Comparison of ENCODE assay signal across 14 mouse cellular contexts in genomic region chr9:32556313-32556712, GRCm38 (mm10). TPM values are rescaled to one million over a fixed set of nuclear protein-coding genes. Genes with fewer than 3 reads are reported as not detected.
A peak's percentile ranks its signal among the peaks of the same experiment; 100 is the strongest.
DNase-seq lines count a peak whose midpoint lies in the region; ATAC-seq and TF ChIP-seq lines count a peak whose summit lies in the region.
"Had no signal": no experiment of that assay in that cellular context is flagged by ENCODE, and none has a peak within 500 bp of the region (broad histone marks: within the 10 kb centered on the region; RNA-seq: fewer than 3 reads in every experiment).

No protein-coding gene starts in this region.

- intact Hi-C loops in heart, adult 2 months (cut with DNase I): no loop called here

- no peak overlapping the region for H3K9ac ChIP-seq in heart, embryonic 11.5 days (ENCODE audit: low read depth, low read length)
- no peak overlapping the region for H3K9ac ChIP-seq in heart, adult 2 months (ENCODE audit: low read depth, low read length)
- no peak overlapping the region for H3K9ac ChIP-seq in lung, embryonic 15.5 days
- no peak overlapping the region for H3K9ac ChIP-seq in stomach, postnatal 0 days (ENCODE audit: low read length)
- H3K9ac ChIP-seq: hindbrain, embryonic 15.5 days had no signal

- no peak for TF ChIP-seq POLR2A in heart, adult 2 months (IDR thresholded peaks at IDR 0.05; ENCODE audit: insufficient read depth, low read depth, low read length)

- DNase-seq in heart, adult 2 months: no peak
- peak; percentile 32 for DNase-seq in thymus, postnatal 14 days
- no peak for DNase-seq in thymus, postnatal 10 days (ENCODE audit: low spot score in 2 of 2)
- DNase-seq in stomach, postnatal 0 days (ENCODE audit: low spot score): no peak
- DNase-seq in right cerebral cortex, adult 2 months (ENCODE audit: low spot score in 2 of 2): no peak
- DNase-seq: B cell, adult 2 months; cerebellum, adult 11 months; kidney, adult 8-10 months had no signal

- 0 out of 2 replicates have a peak, but pooled peaks cover 3% of the 10 kb centered on the region for H3K27me3 ChIP-seq in heart, embryonic 11.5 days (ENCODE audit: control insufficient read depth, insufficient read depth, low read length)
- 0 out of 2 replicates have a peak, but pooled peaks cover 1% of the 10 kb centered on the region for H3K27me3 ChIP-seq in heart, adult 2 months (ENCODE audit: control insufficient read depth, insufficient read depth, low read length)
- H3K27me3 ChIP-seq in lung, embryonic 15.5 days: no peaks in the 10 kb centered on the region
- H3K27me3 ChIP-seq in stomach, postnatal 0 days (ENCODE audit: control insufficient read depth, insufficient read depth, low read length): no peaks in the 10 kb centered on the region
- H3K27me3 ChIP-seq: hindbrain, embryonic 15.5 days had no signal

- H3K36me3 ChIP-seq in heart, embryonic 11.5 days (ENCODE audit: control insufficient read depth, insufficient read depth, low read length): no peaks in the 10 kb centered on the region
- no peaks in the 10 kb centered on the region for H3K36me3 ChIP-seq in heart, adult 2 months (ENCODE audit: control insufficient read depth, insufficient read depth, low read length)
- no peaks in the 10 kb centered on the region for H3K36me3 ChIP-seq in lung, embryonic 15.5 days
- no peaks in the 10 kb centered on the region for H3K36me3 ChIP-seq in stomach, postnatal 0 days (ENCODE audit: control insufficient read depth, insufficient read depth, low read length)
- H3K36me3 ChIP-seq: hindbrain, embryonic 15.5 days had no signal

- no peak for TF ChIP-seq CTCF in heart, adult 2 months (IDR thresholded peaks at IDR 0.05)
- TF ChIP-seq CTCF in stomach, postnatal 0 days (IDR thresholded peaks at IDR 0.05; ENCODE audit: low read depth): no peak

- H3K9me3 ChIP-seq in heart, embryonic 11.5 days (replicated peaks; ENCODE audit: control insufficient read depth, low read length): no peaks in the 10 kb centered on the region
- no peaks in the 10 kb centered on the region for H3K9me3 ChIP-seq in lung, embryonic 15.5 days
- no peaks in the 10 kb centered on the region for H3K9me3 ChIP-seq in stomach, postnatal 0 days (ENCODE audit: control insufficient read depth, low read length)
- H3K9me3 ChIP-seq: hindbrain, embryonic 15.5 days had no signal

- ATAC-seq in heart, embryonic 11.5 days (replicated peaks; ENCODE audit: insufficient number of reproducible peaks, low FRiP score, low TSS enrichment): 0 out of 2 replicates have a peak, but pooled peaks have one; percentile 49
- peak; percentile 44 for ATAC-seq in lung, embryonic 15.5 days (ENCODE audit: borderline replicate concordance, extremely low read depth, low FRiP score, low TSS enrichment)
- peak; percentile 42 for ATAC-seq in megakaryocyte-erythroid progenitor cell, adult 5-6 weeks (replicated peaks; ENCODE audit: low FRiP score, low TSS enrichment, poor library complexity, severe bottlenecking)
- ATAC-seq in stomach, postnatal 0 days (ENCODE audit: low FRiP score, low TSS enrichment): no peak

- H3K4me2 ChIP-seq in heart, embryonic 11.5 days: no peak overlapping the region
- H3K4me2 ChIP-seq in lung, embryonic 15.5 days: no peak overlapping the region
- no peak overlapping the region for H3K4me2 ChIP-seq in stomach, postnatal 0 days (replicated peaks; ENCODE audit: low read depth)
- H3K4me2 ChIP-seq: hindbrain, embryonic 15.5 days had no signal

- 0 out of 2 replicates have a peak, but pooled peaks cover 2% of the 10 kb centered on the region for H3K4me1 ChIP-seq in heart, embryonic 11.5 days (ENCODE audit: control insufficient read depth, insufficient read depth, low read length)
- no peaks in the 10 kb centered on the region; the same call in 1 of the 2 replicates for H3K4me1 ChIP-seq in heart, adult 2 months (ENCODE audit: control insufficient read depth, insufficient read depth, low read length)
- H3K4me1 ChIP-seq in lung, embryonic 15.5 days: peaks cover 18% of the 10 kb centered on the region
- no peaks in the 10 kb centered on the region for H3K4me1 ChIP-seq in stomach, postnatal 0 days (replicated peaks; ENCODE audit: control insufficient read depth, insufficient read depth)
- H3K4me1 ChIP-seq: hindbrain, embryonic 15.5 days had no signal

- H3K4me3 ChIP-seq in heart, embryonic 11.5 days (ENCODE audit: low read depth, low read length): no peak overlapping the region
- no peak overlapping the region for H3K4me3 ChIP-seq in heart, adult 2 months
- H3K4me3 ChIP-seq in lung, embryonic 15.5 days: no peak overlapping the region
- H3K4me3 ChIP-seq in stomach, postnatal 0 days (ENCODE audit: low read depth, low read length): no peak overlapping the region
- H3K4me3 ChIP-seq: erythroblast, embryonic 14.5 days; hindbrain, embryonic 15.5 days had no signal

- no peaks in the 10 kb centered on the region for H3K79me2 ChIP-seq in heart, adult 2 months (replicated peaks; ENCODE audit: control insufficient read depth, insufficient read depth, low read length)

- TF ChIP-seq EP300 in heart, adult 2 months (IDR thresholded peaks at IDR 0.05; ENCODE audit: insufficient read depth, low read depth, low read length): no peak
- TF ChIP-seq EP300 in stomach, postnatal 0 days (optimal IDR thresholded peaks at IDR 0.05): no peak

- H3K27ac ChIP-seq in heart, embryonic 11.5 days (ENCODE audit: low read depth, low read length): no peak overlapping the region
- H3K27ac ChIP-seq in heart, adult 2 months: no peak overlapping the region
- H3K27ac ChIP-seq in lung, embryonic 15.5 days: peak overlapping the region; percentile 71
- no peak overlapping the region for H3K27ac ChIP-seq in stomach, postnatal 0 days (replicated peaks)
- H3K27ac ChIP-seq: hindbrain, embryonic 15.5 days; macrophage had no signal

- 42% methylated on average over 7 of the region's 7 CpGs for WGBS in heart, embryonic 11.5 days (ENCODE audit: insufficient replicate concordance)
- WGBS in heart, adult 2 months: 60% methylated on average over 7 of the region's 7 CpGs
- WGBS in lung, embryonic 15.5 days: 53% methylated on average over 7 of the region's 7 CpGs
- WGBS in stomach, postnatal 0 days: 77% methylated on average over 7 of the region's 7 CpGs

RNA-seq across cellular contexts. Expression of gene Fli1, which starts 13.7 kb away (rescaled TPM):
- polyA plus RNA-seq in heart, embryonic 11.5 days (2014; fragmentation: Nextera tagmentation; extraction: Ambion mirVana): 17.1 and 18.7 TPM in 2 replicates
- total RNA-seq in heart, adult 2 months (2021): 10 to 100 TPM; 23.5 to 28.2 TPM
- 14.9 and 17.4 TPM in 2 replicates for polyA plus RNA-seq in heart, adult 2 months (2012; rRNA removed)
- polyA plus RNA-seq in lung, embryonic 15.5 days (2015; fragmentation: Nextera tagmentation; extraction: Ambion mirVana): 34.4 and 35.2 TPM in 2 replicates
- 8.9 and 18.6 TPM in 2 replicates for total RNA-seq in megakaryocyte-erythroid progenitor cell, adult 5-6 weeks (2014; fragmentation: Nextera tagmentation)
- 17.7 and 38.1 TPM in 2 replicates for total RNA-seq in megakaryocyte-erythroid progenitor cell, adult 5-6 weeks (2017)
- 4.6 and 4.9 TPM in 2 replicates for polyA plus RNA-seq in stomach, postnatal 0 days (2015; fragmentation: Nextera tagmentation; extraction: Ambion mirVana)
